Mouse (Mus musculus) megakaryocyte, embryonic 14.5 days (primary cell): ENCODE results near the gene Slc29a1.

Source experiments
- FLI1 ChIP-seq: IDR thresholded peaks from 2 replicates; pipeline ENCODE4 v1.6.1; 2012; ENCODE audit warnings: low read length, inconsistent platforms, mixed read lengths
- GATA1 ChIP-seq: IDR thresholded peaks from 3 replicates; pipeline ENCODE4 v1.6.1; 2012; ENCODE audit warnings: mixed read lengths, low read length, inconsistent platforms, borderline replicate concordance

DNA sequence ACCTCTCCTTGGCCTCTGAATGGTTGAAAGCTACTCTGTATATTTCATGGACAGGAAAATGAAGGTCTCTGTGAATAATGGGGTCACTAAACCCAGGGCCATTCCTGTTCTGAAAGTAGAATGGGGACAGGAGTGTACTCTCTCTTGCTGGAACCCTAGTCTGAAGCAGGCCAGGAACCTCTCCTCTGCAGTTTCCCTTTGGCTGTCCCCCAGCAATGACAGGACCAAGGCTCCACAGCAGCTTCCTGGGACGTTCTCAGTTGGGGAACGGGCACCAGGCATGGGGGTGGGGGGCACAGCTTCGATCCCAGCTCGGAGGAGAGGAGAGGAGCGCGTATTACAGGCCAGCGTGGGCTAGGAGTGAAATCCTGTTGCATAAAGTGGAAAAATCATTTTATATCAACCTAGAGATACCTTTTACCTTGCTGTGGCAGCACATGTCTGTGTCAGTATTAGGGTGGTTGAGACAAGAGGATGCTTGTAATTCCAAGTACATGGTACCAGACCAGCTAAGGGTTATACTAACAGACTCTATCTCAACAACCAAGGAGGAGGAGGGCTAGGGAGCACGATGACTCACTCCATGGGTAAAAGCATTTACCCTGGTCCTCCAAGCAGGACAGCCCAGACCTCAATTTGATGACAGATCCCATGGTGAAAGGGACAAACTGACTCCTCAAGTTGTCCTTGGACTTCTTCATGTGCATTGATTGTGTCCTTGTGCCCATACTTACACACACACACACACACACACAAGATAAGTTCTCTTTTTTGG, 24.1 kb downstream of the Slc29a1 start:
- TF ChIP-seq GATA1, result no peak
- no peak for TF ChIP-seq FLI1
